Mouse (Mus musculus) thymus, postnatal 4 days (tissue): ENCODE measurements around the gene Plekha7.

Experiments
- DNase-seq: peaks from one replicate; pipeline ENCODE4 v3.0.0; 2021

Gene Plekha7

GRCm38 (mm10) chr7:116217747-116218146 is 90.4 kb downstream of the Plekha7 start:
- DNase-seq = no peak

GRCm38 (mm10) chr7:116211904-116212303 is 96.3 kb downstream of the Plekha7 start:
- DNase-seq = no peak

GRCm38 (mm10) chr7:116209926-116210631 is 98.1 kb downstream of the Plekha7 start:
- no peak for DNase-seq

- DNase-seq = no peak
Measured at GRCm38 (mm10) chr7:116208880-116209279, 99.3 kb downstream of the Plekha7 start.

GRCm38 (mm10) chr7:116206806-116207571 is 101.2 kb downstream of the Plekha7 start:
- DNase-seq = no peak

- no peak for DNase-seq
Measured at GRCm38 (mm10) chr7:116205451-116205850, 102.7 kb downstream of the Plekha7 start.

- DNase-seq = no peak
Measured at GRCm38 (mm10) chr7:116202033-116202681, 106.0 kb downstream of the Plekha7 start.

GRCm38 (mm10) chr7:116200951-116201351 is 107.2 kb downstream of the Plekha7 start:
- no peak for DNase-seq

- DNase-seq = no peak
Measured at GRCm38 (mm10) chr7:116200544-116200943, 107.6 kb downstream of the Plekha7 start.

- DNase-seq = peak; percentile 40
Measured at GRCm38 (mm10) chr7:116198902-116199301, 109.3 kb downstream of the Plekha7 start.

GRCm38 (mm10) chr7:116198407-116198806 is 109.8 kb downstream of the Plekha7 start:
- no peak for DNase-seq

- no peak for DNase-seq
Measured at GRCm38 (mm10) chr7:116196974-116197679, 111.0 kb downstream of the Plekha7 start.

GRCm38 (mm10) chr7:116194996-116195395 is 113.2 kb downstream of the Plekha7 start:
- peak; percentile 74 for DNase-seq

- no peak for DNase-seq
Measured at GRCm38 (mm10) chr7:116192966-116193365, 115.2 kb downstream of the Plekha7 start.

- no peak for DNase-seq
Measured at GRCm38 (mm10) chr7:116192096-116192595, 116.0 kb downstream of the Plekha7 start.

- DNase-seq = no peak
Measured at GRCm38 (mm10) chr7:116191138-116191537, 117.0 kb downstream of the Plekha7 start.

GRCm38 (mm10) chr7:116189708-116190107 is 118.5 kb downstream of the Plekha7 start:
- no peak for DNase-seq

- no peak for DNase-seq
Measured at GRCm38 (mm10) chr7:116188391-116188790, 119.8 kb downstream of the Plekha7 start.

- no peak for DNase-seq
Measured at GRCm38 (mm10) chr7:116187521-116187920, 120.7 kb downstream of the Plekha7 start.

GRCm38 (mm10) chr7:116186847-116187246 is 121.3 kb downstream of the Plekha7 start:
- DNase-seq = no peak

- no peak for DNase-seq
Measured at GRCm38 (mm10) chr7:116186156-116186555, 122.0 kb downstream of the Plekha7 start.

GRCm38 (mm10) chr7:116184358-116185057 is 123.7 kb downstream of the Plekha7 start:
- no peak for DNase-seq
